Mouse (Mus musculus): ENCODE data around the gene Dzip1. TPM values are rescaled to one million over a fixed set of nuclear protein-coding genes. Genes with fewer than 3 reads are reported as not detected.

Dzip1 gene
- polyA plus RNA-seq, 1 experiment from 2014 or later, result 32.3 TPM

GRCm38 (mm10) chr14:118838556-118839120 is 86.6 kb downstream of the Dzip1 start:
- ChIA-PET CTCF (no interaction called here), POLR2A (no interaction called here)
- TF ChIP-seq CTCF (IDR thresholded peaks at IDR 0.05), result no peak
- H3K27me3 ChIP-seq, result no peaks in the 10 kb centered on the region
- in situ Hi-C loops (cut with MboI; ENCODE audit: low pct_unique_long_range_greater_than_20kb), result no loop called here
- ATAC-seq (no peak), DNase-seq (ENCODE audit: low read depth, low spot score) (no peak)

GRCm38 (mm10) chr14:118836754-118837153 is 88.5 kb downstream of the Dzip1 start:
- DNase-seq (ENCODE audit: low read depth, low spot score) (no peak), ATAC-seq (no peak)
- CTCF ChIA-PET, result no interaction called here
- H3K27me3 ChIP-seq, result no peaks in the 10 kb centered on the region
- POLR2A ChIA-PET, result no interaction called here
- in situ Hi-C loops (cut with MboI; ENCODE audit: low pct_unique_long_range_greater_than_20kb), result no loop called here
- TF ChIP-seq CTCF (IDR thresholded peaks at IDR 0.05), result no peak

- TF ChIP-seq CTCF (IDR thresholded peaks at IDR 0.05), result no peak
- in situ Hi-C loops (cut with MboI; ENCODE audit: low pct_unique_long_range_greater_than_20kb), result no loop called here
- CTCF ChIA-PET, result no interaction called here
- DNase-seq (ENCODE audit: low read depth, low spot score) (no peak), ATAC-seq (no peak)
- POLR2A ChIA-PET, result no interaction called here
- H3K27me3 ChIP-seq, result no peaks in the 10 kb centered on the region
These were observed 89.1 kb downstream of the Dzip1 start for GRCm38 (mm10) chr14:118836145-118836544.

GRCm38 (mm10) chr14:118834313-118834712 is 90.9 kb downstream of the Dzip1 start:
- POLR2A ChIA-PET, result no interaction called here
- CTCF ChIA-PET, result interaction anchor here (1.3 to 3.5 kb wide), 2 partner anchors 8 to 14 kb away, joined by 4 to 12 read pairs; no protein-coding TSS in a partner anchor
- DNase-seq (ENCODE audit: low read depth, low spot score) (no peak), ATAC-seq (no peak)
- in situ Hi-C loops (cut with MboI; ENCODE audit: low pct_unique_long_range_greater_than_20kb), result no loop called here
- no peaks in the 10 kb centered on the region for H3K27me3 ChIP-seq
- no peak for TF ChIP-seq CTCF (IDR thresholded peaks at IDR 0.05)

GRCm38 (mm10) chr14:118833241-118833640 is 92.0 kb downstream of the Dzip1 start:
- POLR2A ChIA-PET, result no interaction called here
- in situ Hi-C loops (cut with MboI; ENCODE audit: low pct_unique_long_range_greater_than_20kb), result no loop called here
- DNase-seq (ENCODE audit: low read depth, low spot score), result peak; percentile 13
- TF ChIP-seq CTCF (IDR thresholded peaks at IDR 0.05), result no peak
- CTCF ChIA-PET, result interaction anchor here (3.5 kb wide), 1 partner anchor 13 kb away, joined by 12 read pairs; no protein-coding TSS in a partner anchor
- no peak for ATAC-seq
- no peaks in the 10 kb centered on the region for H3K27me3 ChIP-seq

GRCm38 (mm10) chr14:118831597-118831996 is 93.7 kb downstream of the Dzip1 start:
- TF ChIP-seq CTCF (IDR thresholded peaks at IDR 0.05), result no peak
- DNase-seq (ENCODE audit: low read depth, low spot score), result no peak
- no peak for ATAC-seq
- CTCF ChIA-PET, result interaction anchor here (2.0 kb wide), 1 partner anchor 12 kb away, joined by 7 read pairs; no protein-coding TSS in a partner anchor
- POLR2A ChIA-PET, result interaction anchor here (0.6 kb wide), 1 partner anchor 184 kb away, joined by 3 read pairs; no protein-coding TSS in a partner anchor
- in situ Hi-C loops (cut with MboI; ENCODE audit: low pct_unique_long_range_greater_than_20kb), result no loop called here
- no peaks in the 10 kb centered on the region for H3K27me3 ChIP-seq

- no peak for TF ChIP-seq CTCF (IDR thresholded peaks at IDR 0.05)
- in situ Hi-C loops (cut with MboI; ENCODE audit: low pct_unique_long_range_greater_than_20kb), result loop anchor here (5.0 kb wide), 1 partner anchor 68 kb away; no protein-coding TSS in a partner anchor
- DNase-seq (ENCODE audit: low read depth, low spot score), result no peak
- ChIA-PET POLR2A (no interaction called here), CTCF (no interaction called here)
- H3K27me3 ChIP-seq, result no peaks in the 10 kb centered on the region
- ATAC-seq, result no peak
These were observed 95.7 kb downstream of the Dzip1 start for GRCm38 (mm10) chr14:118829331-118830095.

GRCm38 (mm10) chr14:118827283-118827904 is 97.9 kb downstream of the Dzip1 start:
- ChIA-PET POLR2A (no interaction called here), CTCF (interaction anchor here (1.0 kb wide), 2 partner anchors 10 to 12 kb away, joined by 3 read pairs; no protein-coding TSS in a partner anchor)
- no peak for DNase-seq (ENCODE audit: low read depth, low spot score)
- no peaks in the 10 kb centered on the region for H3K27me3 ChIP-seq
- in situ Hi-C loops (cut with MboI; ENCODE audit: low pct_unique_long_range_greater_than_20kb), result loop anchor here (5.0 kb wide), 1 partner anchor 70 kb away; no protein-coding TSS in a partner anchor
- ATAC-seq, result no peak
- no peak for TF ChIP-seq CTCF (IDR thresholded peaks at IDR 0.05)

GRCm38 (mm10) chr14:118826346-118826745 is 98.9 kb downstream of the Dzip1 start:
- DNase-seq (ENCODE audit: low read depth, low spot score) (no peak), ATAC-seq (no peak)
- POLR2A ChIA-PET, result interaction anchor here (0.5 kb wide), 1 partner anchor 140 kb away, joined by 5 read pairs; no protein-coding TSS in a partner anchor
- in situ Hi-C loops (cut with MboI; ENCODE audit: low pct_unique_long_range_greater_than_20kb), result loop anchor here (5.0 kb wide), 1 partner anchor 71 kb away; no protein-coding TSS in a partner anchor
- CTCF ChIA-PET, result interaction anchor here (1.4 kb wide), 1 partner anchor 9 kb away, joined by 4 read pairs; no protein-coding TSS in a partner anchor
- H3K27me3 ChIP-seq, result no peaks in the 10 kb centered on the region
- no peak for TF ChIP-seq CTCF (IDR thresholded peaks at IDR 0.05)

Other genes starting within 250 kb of the Dzip1 start
- 52.8 TPM for gene Abcc4, start 219.2 kb downstream of the Dzip1 start, polyA plus RNA-seq (2021)
- not detected for gene Cldn10, start 137.6 kb downstream of the Dzip1 start, polyA plus RNA-seq (2021)
- gene Dnajc3, start 12.5 kb upstream of the Dzip1 start, polyA plus RNA-seq (2021), result 73.5 TPM
- gene Uggt2, start 174.0 kb upstream of the Dzip1 start, polyA plus RNA-seq (2021), result 18.5 TPM
- 1.0 TPM for gene Hs6st3, start 212.9 kb upstream of the Dzip1 start, polyA plus RNA-seq (2021)

All from Patski (cell line).